Mouse (Mus musculus) liver, embryonic 18 days (tissue): ENCODE data around the gene Pofut1. TPM values are rescaled to one million over a fixed set of nuclear protein-coding genes. Genes with fewer than 3 reads are reported as not detected.

Source experiments
- polyA plus RNA-seq: library from polyadenylated mRNA; depleted of rRNA; stranded (reverse); fragments of >200 nt; gene quantifications from 2 replicates; pipeline ENCODE4 v1.2.3, GENCODE M21; 2012; rRNA removed

Pofut1 gene
- polyA plus RNA-seq: 5.4 and 5.8 TPM in 2 replicates

DNA sequence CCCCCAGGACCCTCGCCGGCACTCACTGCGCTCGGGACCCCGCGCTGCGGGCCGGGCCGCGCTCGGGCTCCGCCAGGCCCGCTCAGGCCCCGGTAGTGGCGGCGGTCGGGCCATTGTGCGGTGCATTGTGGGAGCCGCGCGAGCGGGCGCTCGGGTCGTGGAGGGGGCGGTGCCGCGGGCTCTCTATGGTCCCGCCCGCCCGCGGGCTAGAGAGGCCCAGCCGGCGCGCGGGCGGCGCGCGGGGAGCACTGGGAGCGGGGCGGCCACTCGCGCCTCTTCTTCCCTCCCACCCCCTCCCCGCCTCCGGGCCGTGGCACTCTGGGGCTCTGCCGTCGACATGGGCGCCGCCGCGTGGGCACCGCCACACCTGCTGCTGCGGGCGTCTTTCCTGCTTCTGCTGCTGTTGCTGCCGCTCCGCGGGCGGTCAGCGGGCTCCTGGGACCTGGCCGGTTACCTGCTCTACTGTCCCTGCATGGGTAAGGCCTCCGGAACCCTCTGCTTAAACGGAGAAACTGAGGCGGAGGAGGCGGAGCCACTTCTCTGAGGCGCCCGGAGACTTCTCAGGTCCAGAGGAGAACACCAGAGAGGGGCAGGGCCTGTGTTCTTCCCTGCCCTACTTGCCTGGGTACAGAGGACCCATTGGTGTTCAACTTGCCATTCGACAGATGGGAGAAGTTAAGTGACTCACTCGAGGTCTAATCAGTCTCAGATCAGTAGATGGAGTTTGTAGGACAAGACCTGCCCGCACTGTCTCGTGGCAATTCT, at the start of gene Pofut1, which contains the start of gene Plagl2:
Gene Pofut1, plus strand, starts transcription at position 284 of the 765 bp plus-strand sequence.
Gene Plagl2, minus strand, starts transcription at position 177 of the 765 bp plus-strand sequence.

DNA sequence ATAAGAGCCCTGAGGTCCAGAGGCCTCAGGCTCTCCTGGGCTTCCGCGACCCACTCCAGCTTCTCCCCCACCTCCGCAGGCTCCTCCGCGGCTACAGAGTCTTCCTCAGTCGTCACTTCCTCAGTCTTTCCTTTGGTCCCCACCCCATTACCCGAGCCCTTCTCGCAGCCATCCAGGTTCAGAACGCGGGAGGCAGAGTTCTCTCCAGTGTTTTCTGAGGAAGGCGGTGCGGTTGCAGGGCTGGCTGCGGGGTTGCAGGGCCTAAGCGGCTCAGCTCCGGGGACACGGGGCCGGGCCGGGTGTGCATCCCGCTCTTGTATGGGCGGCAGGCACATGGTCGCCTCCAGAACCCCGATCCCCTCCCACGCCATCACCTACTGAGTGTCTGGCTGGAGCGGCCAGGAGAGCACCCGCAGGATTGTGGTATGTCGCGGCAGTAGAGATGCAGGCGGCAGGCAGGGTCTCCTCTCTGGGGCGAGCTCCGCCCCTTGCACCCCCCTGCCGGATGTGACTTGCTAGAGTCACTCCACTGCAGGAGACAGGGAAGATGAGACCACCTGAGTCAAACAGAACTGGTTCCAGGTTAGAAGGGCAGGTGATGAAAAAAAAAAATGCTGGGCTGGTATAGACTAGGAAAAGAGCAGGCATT, 16.3 kb upstream of the Pofut1 start, which contains the start of gene Tspyl3:
Gene Tspyl3, minus strand, starts transcription at position 496 of the 649 bp plus-strand sequence.

DNA sequence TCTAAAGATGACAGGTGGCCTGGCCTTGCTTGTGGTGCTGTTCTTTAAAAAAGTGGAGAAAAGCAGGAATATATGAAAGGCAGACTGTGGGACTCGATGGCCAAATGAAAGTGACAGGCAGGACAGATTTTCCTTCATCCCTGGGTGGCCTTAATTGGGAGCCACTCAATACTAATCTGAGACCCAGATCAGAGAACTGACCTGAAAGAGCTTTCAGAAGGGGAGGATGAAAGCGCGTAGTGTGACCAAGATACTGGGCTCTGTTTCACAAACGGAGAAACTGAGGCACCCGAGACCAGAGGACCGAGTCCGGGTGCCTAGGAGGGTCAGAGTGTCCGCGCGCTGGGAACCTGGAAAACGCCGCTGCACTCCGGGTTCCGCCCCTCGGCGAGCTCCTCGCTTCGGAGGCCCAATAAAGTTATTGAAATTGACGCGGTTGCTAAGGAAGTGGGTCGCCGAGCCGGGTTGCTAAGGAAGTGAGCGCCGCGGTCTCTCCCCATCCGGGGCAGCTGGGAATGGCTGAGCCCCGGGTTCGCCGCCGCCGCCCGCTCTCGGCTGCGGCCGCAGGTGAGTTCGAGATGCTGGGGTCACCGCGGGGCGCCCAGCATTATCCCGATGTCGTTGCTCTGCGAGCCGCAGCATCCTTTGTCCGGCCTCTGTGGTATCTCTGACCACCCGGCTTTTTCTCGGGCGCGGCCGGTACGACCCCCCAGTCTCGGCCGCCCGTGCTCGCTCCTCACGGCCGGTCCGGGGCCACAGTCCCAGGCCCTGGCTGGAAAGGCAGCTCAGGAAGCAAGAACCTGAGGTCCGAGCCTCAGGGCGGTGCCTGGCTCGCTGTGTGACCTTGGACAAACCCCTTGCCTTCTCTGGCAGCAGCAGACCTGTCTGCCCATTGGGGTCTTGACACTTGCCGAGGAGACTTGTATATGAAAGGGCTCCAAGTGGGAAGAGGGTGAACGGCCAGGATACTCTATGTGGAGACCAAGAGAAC, 49.9 kb downstream of the Pofut1 start, which contains the start of gene Kif3b:
Gene Kif3b, plus strand, starts transcription at position 476 of the 991 bp plus-strand sequence.

Other genes with a start within 250 kb of the Pofut1 start
- gene Pdrg1, start 226.1 kb upstream of the Pofut1 start, polyA plus RNA-seq: 24.3 and 26.5 TPM in 2 replicates
- not detected in 2 replicates for gene Xkr7, start 209.7 kb upstream of the Pofut1 start, polyA plus RNA-seq
- 3.6 and 4.5 TPM in 2 replicates for gene Ccm2l, start 175.6 kb upstream of the Pofut1 start, polyA plus RNA-seq
- 17.5 and 18.7 TPM in 2 replicates for gene Hck, start 133.1 kb upstream of the Pofut1 start, polyA plus RNA-seq
- gene Tm9sf4, start 80.2 kb upstream of the Pofut1 start, polyA plus RNA-seq: 15.3 and 18.3 TPM in 2 replicates
- 1.5 TPM in 2 replicates for gene Tspyl3, start 16.1 kb upstream of the Pofut1 start, polyA plus RNA-seq
- gene Plagl2, start 107 bp upstream of the Pofut1 start, polyA plus RNA-seq: 5.5 and 5.6 TPM in 2 replicates
- 3.2 and 3.8 TPM in 2 replicates for gene Kif3b, start 49.9 kb downstream of the Pofut1 start, polyA plus RNA-seq
- gene Asxl1, start 104.3 kb downstream of the Pofut1 start, polyA plus RNA-seq: 6.2 and 7.6 TPM in 2 replicates